Mouse (Mus musculus): ENCODE results near the gene Tcstv3. TPM values are rescaled to one million over a fixed set of nuclear protein-coding genes. Genes with fewer than 3 reads are reported as not detected.
"Not testable (repeated sequence)": the region's sequence is repeated elsewhere in the genome, so short reads cannot be mapped to it uniquely, and the experiment has no call there.

Tcstv3 gene
- polyA plus RNA-seq (2015; fragmentation: Nextera tagmentation; extraction: Ambion mirVana) = not detected in 2 replicates

GRCm38 (mm10) chr13:120316578-120316977 is at the start of gene Tcstv3:
Gene Tcstv3, plus strand, starts transcription at chr13:120316878.
- H3K4me2 ChIP-seq; H3K4me3 ChIP-seq; H3K27ac ChIP-seq; H3K36me3 ChIP-seq (replicated peaks); H3K27me3 ChIP-seq (replicated peaks); H3K4me1 ChIP-seq; H3K9me3 ChIP-seq; ATAC-seq (replicated peaks); H3K9ac ChIP-seq: not testable (repeated sequence)
- 75% methylated on average over 3 of the region's 3 CpGs for WGBS

GRCm38 (mm10) chr13:120277837-120278236 is 38.8 kb upstream of the Tcstv3 start:
- not testable (repeated sequence) for H3K36me3 ChIP-seq (replicated peaks); H3K4me2 ChIP-seq; H3K9me3 ChIP-seq; H3K27ac ChIP-seq; H3K4me3 ChIP-seq; H3K4me1 ChIP-seq; ATAC-seq (replicated peaks); H3K27me3 ChIP-seq (replicated peaks); H3K9ac ChIP-seq
- WGBS = 30% methylated on average over 2 of the region's 2 CpGs

GRCm38 (mm10) chr13:120278784-120279183 is 37.9 kb upstream of the Tcstv3 start:
- WGBS = 90% methylated on average over 9 of the region's 9 CpGs
- no peak for ATAC-seq (replicated peaks)

GRCm38 (mm10) chr13:120299324-120299894 is 17.3 kb upstream of the Tcstv3 start:
- no peak overlapping the region for H3K27ac ChIP-seq
- 69% methylated on average over 1 of the region's 1 CpGs for WGBS

More at GRCm38 (mm10) chr13:120278784-120279183, 37.9 kb upstream of the Tcstv3 start:
- no peak overlapping the region for H3K4me3 ChIP-seq
- no peaks in the 10 kb centered on the region for H3K9me3 ChIP-seq
- H3K27ac ChIP-seq = no peak overlapping the region
- H3K27me3 ChIP-seq (replicated peaks) = no peaks in the 10 kb centered on the region
- no peak overlapping the region for H3K9ac ChIP-seq
- no peaks in the 10 kb centered on the region for H3K4me1 ChIP-seq
- no peaks in the 10 kb centered on the region for H3K36me3 ChIP-seq (replicated peaks)
- no peak overlapping the region for H3K4me2 ChIP-seq

GRCm38 (mm10) chr13:120299991-120300442 is 16.7 kb upstream of the Tcstv3 start, which contains the start of gene BC147527:
Gene BC147527, plus strand, starts transcription at chr13:120300392.
- Histone ChIP-seq H3K36me3 (replicated peaks) (no peaks in the 10 kb centered on the region), H3K4me3 (no peak within 1 kb of the TSS), H3K9me3 (no peaks in the 10 kb centered on the region), H3K4me2 (no peak within 1 kb of the TSS), H3K4me1 (no peaks in the 10 kb centered on the region), H3K9ac (no peak within 1 kb of the TSS), H3K27me3 (replicated peaks) (no peaks in the 10 kb centered on the region), H3K27ac (no peak within 1 kb of the TSS)
- ATAC-seq (replicated peaks) = no peak
- WGBS = 43% methylated on average over 2 of the region's 2 CpGs

More at GRCm38 (mm10) chr13:120299324-120299894, 17.3 kb upstream of the Tcstv3 start:
- H3K4me1 ChIP-seq = no peaks in the 10 kb centered on the region
- no peak overlapping the region for H3K4me3 ChIP-seq
- no peaks in the 10 kb centered on the region for H3K36me3 ChIP-seq (replicated peaks)
- no peak overlapping the region for H3K4me2 ChIP-seq
- H3K9me3 ChIP-seq = no peaks in the 10 kb centered on the region
- H3K9ac ChIP-seq = no peak overlapping the region
- ATAC-seq (replicated peaks) = no peak
- H3K27me3 ChIP-seq (replicated peaks) = no peaks in the 10 kb centered on the region

GRCm38 (mm10) chr13:120300853-120301252 is 15.8 kb upstream of the Tcstv3 start:
- no peaks in the 10 kb centered on the region for H3K36me3 ChIP-seq (replicated peaks)
- H3K4me3 ChIP-seq = no peak overlapping the region
- H3K9me3 ChIP-seq = no peaks in the 10 kb centered on the region
- H3K4me1 ChIP-seq = no peaks in the 10 kb centered on the region
- H3K27ac ChIP-seq = no peak overlapping the region
- ATAC-seq (replicated peaks) = no peak
- WGBS = 82% methylated on average over 4 of the region's 4 CpGs
- H3K4me2 ChIP-seq = no peak overlapping the region
- no peaks in the 10 kb centered on the region for H3K27me3 ChIP-seq (replicated peaks)
- H3K9ac ChIP-seq = no peak overlapping the region

- 86% methylated on average over 4 of the region's 4 CpGs for WGBS
- Histone ChIP-seq H3K4me1 (no peaks in the 10 kb centered on the region), H3K27me3 (replicated peaks) (no peaks in the 10 kb centered on the region), H3K9ac (no peak overlapping the region), H3K27ac (no peak overlapping the region), H3K9me3 (no peaks in the 10 kb centered on the region), H3K4me2 (no peak overlapping the region), H3K4me3 (no peak overlapping the region), H3K36me3 (replicated peaks) (no peaks in the 10 kb centered on the region)
- no peak for ATAC-seq (replicated peaks)
Observed at GRCm38 (mm10) chr13:120310749-120311148, 5.9 kb upstream of the Tcstv3 start.

- Histone ChIP-seq H3K4me3 (no peak overlapping the region), H3K4me2 (peak overlapping the region; percentile 10; the same call in 1 of the 2 replicates), H3K27ac (no peak overlapping the region), H3K27me3 (replicated peaks) (no peaks in the 10 kb centered on the region), H3K4me1 (no peaks in the 10 kb centered on the region), H3K36me3 (replicated peaks) (no peaks in the 10 kb centered on the region), H3K9me3 (no peaks in the 10 kb centered on the region), H3K9ac (no peak overlapping the region)
- no peak for ATAC-seq (replicated peaks)
- WGBS = 46% methylated on average over 14 of the region's 14 CpGs
Observed at GRCm38 (mm10) chr13:120313584-120313983, 3.1 kb upstream of the Tcstv3 start.

GRCm38 (mm10) chr13:120320183-120320582 is 3.5 kb downstream of the Tcstv3 start:
- 73% methylated on average over 3 of the region's 3 CpGs for WGBS
- H3K9ac ChIP-seq = no peak overlapping the region
- no peaks in the 10 kb centered on the region for H3K9me3 ChIP-seq

GRCm38 (mm10) chr13:120320721-120321120 is 4.0 kb downstream of the Tcstv3 start:
- 92% methylated on average over 1 of the region's 1 CpGs for WGBS
- Histone ChIP-seq H3K4me2 (no peak overlapping the region), H3K9me3 (no peaks in the 10 kb centered on the region), H3K27ac (no peak overlapping the region), H3K4me1 (no peaks in the 10 kb centered on the region), H3K9ac (no peak overlapping the region), H3K4me3 (no peak overlapping the region), H3K36me3 (replicated peaks) (no peaks in the 10 kb centered on the region), H3K27me3 (replicated peaks) (no peaks in the 10 kb centered on the region)
- ATAC-seq (replicated peaks) = no peak

More at GRCm38 (mm10) chr13:120320183-120320582, 3.5 kb downstream of the Tcstv3 start:
- Histone ChIP-seq H3K27me3 (replicated peaks) (no peaks in the 10 kb centered on the region), H3K36me3 (replicated peaks) (no peaks in the 10 kb centered on the region), H3K27ac (no peak overlapping the region), H3K4me3 (no peak overlapping the region), H3K4me1 (no peaks in the 10 kb centered on the region), H3K4me2 (no peak overlapping the region)
- no peak for ATAC-seq (replicated peaks)

Other genes starting within 250 kb of the Tcstv3 start
- not detected in 2 replicates for gene Gm20767, start 176.6 kb upstream of the Tcstv3 start, polyA plus RNA-seq (2015; fragmentation: Nextera tagmentation; extraction: Ambion mirVana)
- gene Gm21818, start 144.4 kb upstream of the Tcstv3 start, polyA plus RNA-seq (2015; fragmentation: Nextera tagmentation; extraction: Ambion mirVana) = not detected in 2 replicates
- gene Gm21762, start 100.9 kb upstream of the Tcstv3 start, polyA plus RNA-seq (2015; fragmentation: Nextera tagmentation; extraction: Ambion mirVana) = not detected in 2 replicates
- gene Gm21731, start 77.8 kb upstream of the Tcstv3 start, polyA plus RNA-seq (2015; fragmentation: Nextera tagmentation; extraction: Ambion mirVana) = not detected in 2 replicates
- gene AF067061, start 53.8 kb upstream of the Tcstv3 start, polyA plus RNA-seq (2015; fragmentation: Nextera tagmentation; extraction: Ambion mirVana) = not detected in 2 replicates
- not detected in 2 replicates for gene BC147527, start 16.5 kb upstream of the Tcstv3 start, polyA plus RNA-seq (2015; fragmentation: Nextera tagmentation; extraction: Ambion mirVana)

Data from midbrain, embryonic 15.5 days (tissue).